Mouse (Mus musculus) hindbrain, embryonic 11.5 days (tissue): ENCODE measurements around the gene Zfp39. TPM values are rescaled to one million over a fixed set of nuclear protein-coding genes. Genes with fewer than 3 reads are reported as not detected.
"Not testable (repeated sequence)": the region's sequence is repeated elsewhere in the genome, so short reads cannot be mapped to it uniquely, and the experiment has no call there.

ENCODE experiments used
- ATAC-seq: fragments of 200-750 bp; cut with Nextera tagmentation; 2 replicates; pipeline ENCODE4 v1.8.0; 2017; ENCODE audit warnings: mild to moderate bottlenecking, moderate TSS enrichment, moderate library complexity; ENCODE audit not compliant: low FRiP score
- DNase-seq: peaks from one replicate; pipeline ENCODE4 v3.0.0-alpha.2; 2015; ENCODE audit warnings: low spot score
- H3K27ac ChIP-seq: fragments of 300-500 bp; sonication (generic); 2 replicates; pipeline ENCODE4 v1.5.1; 2014; ENCODE audit warnings: mild to moderate bottlenecking, low read depth, low read length
- H3K27me3 ChIP-seq: fragments of 300-500 bp; sonication (generic); 2 replicates; pipeline ENCODE4 v1.6.1; 2014; ENCODE audit warnings: mild to moderate bottlenecking, low read length, moderate library complexity, mixed read lengths; ENCODE audit not compliant: control insufficient read depth, insufficient read depth
- H3K36me3 ChIP-seq: fragments of 300-500 bp; sonication (generic); 2 replicates; pipeline ENCODE4 v1.6.1; 2014; ENCODE audit warnings: mild to moderate bottlenecking, low read length, moderate library complexity, mixed read lengths; ENCODE audit not compliant: control insufficient read depth, insufficient read depth
- H3K4me1 ChIP-seq: fragments of 300-500 bp; sonication (generic); replicated peaks from 2 replicates; pipeline ENCODE4 v1.6.1; 2014; ENCODE audit warnings: low read length, mixed read lengths; ENCODE audit not compliant: control insufficient read depth, insufficient read depth
- H3K4me2 ChIP-seq: fragments of 300-500 bp; sonication (generic); replicated peaks from 2 replicates; pipeline ENCODE4 v1.6.1; 2014; ENCODE audit warnings: mild to moderate bottlenecking, low read depth, low read length
- H3K4me3 ChIP-seq: fragments of 300-500 bp; sonication (generic); 2 replicates; pipeline ENCODE4 v1.5.1; 2014; ENCODE audit warnings: low read depth, low read length
- H3K9ac ChIP-seq: fragments of 300-500 bp; sonication (generic); 2 replicates; pipeline ENCODE4 v1.6.1; 2014; ENCODE audit warnings: low read depth, low read length
- H3K9me3 ChIP-seq: fragments of 300-500 bp; sonication (generic); 2 replicates; pipeline ENCODE4 v1.6.1; 2016; ENCODE audit warnings: low read length; ENCODE audit not compliant: control insufficient read depth
- WGBS: fragments of 180-500 bp; shearing (Covaris S2); extraction: QIAGEN DNeasy Blood & Tissue Kit; methylation state at CpG from one replicate; pipeline ENCODE4 v1.1.7; 2014; 5-methylcytosine and 5-hydroxymethylcytosine counted together
- polyA plus RNA-seq: library from polyadenylated mRNA; unstranded; fragments of >200 nt; fragmentation: Nextera tagmentation; extraction: Ambion mirVana; gene quantifications from 2 replicates; pipeline ENCODE4 v1.2.1, GENCODE M21; 2014

Gene Zfp39
- polyA plus RNA-seq, 1 experiment from 2014 or later = 7.5 TPM

- Histone ChIP-seq H3K4me2 (peak overlapping the region; percentile 85), H3K9me3 (no peaks in the 10 kb centered on the region), H3K36me3 (0 out of 2 replicates have a peak, but pooled peaks cover 2% of the 10 kb centered on the region), H3K27ac (0 out of 2 replicates have a peak overlapping the region, but pooled peaks have one; percentile 24), H3K4me1 (no peaks in the 10 kb centered on the region), H3K27me3 (no peaks in the 10 kb centered on the region), H3K9ac (peak overlapping the region; percentile 85; the same call in 1 of the 2 replicates), H3K4me3 (peak overlapping the region; percentile 82)
- DNase-seq (no peak), ATAC-seq (no peak)
- WGBS = 86% methylated on average over 6 of the region's 6 CpGs
These were observed 36.1 kb downstream of the Zfp39 start for GRCm38 (mm10) chr11:58867954-58868330.

GRCm38 (mm10) chr11:58867039-58867953, 36.7 kb downstream of the Zfp39 start, which contains the start of gene 2810021J22Rik:
2810021J22Rik (plus strand) TSS chr11:58867216.
- H3K4me1 ChIP-seq = no peaks in the 10 kb centered on the region
- H3K27ac ChIP-seq = peak within 1 kb of the TSS; percentile 78
- ATAC-seq (peak; percentile 83), DNase-seq (peak; percentile 86)
- peak within 1 kb of the TSS; percentile 85 for H3K9ac ChIP-seq
- H3K9me3 ChIP-seq = no peaks in the 10 kb centered on the region
- H3K4me2 ChIP-seq = peak within 1 kb of the TSS; percentile 85
- H3K27me3 ChIP-seq = no peaks in the 10 kb centered on the region
- 0 out of 2 replicates have a peak, but pooled peaks cover 2% of the 10 kb centered on the region for H3K36me3 ChIP-seq
- peak within 1 kb of the TSS; percentile 82 for H3K4me3 ChIP-seq
- WGBS = 4% methylated on average over 37 of the region's 37 CpGs

DNA sequence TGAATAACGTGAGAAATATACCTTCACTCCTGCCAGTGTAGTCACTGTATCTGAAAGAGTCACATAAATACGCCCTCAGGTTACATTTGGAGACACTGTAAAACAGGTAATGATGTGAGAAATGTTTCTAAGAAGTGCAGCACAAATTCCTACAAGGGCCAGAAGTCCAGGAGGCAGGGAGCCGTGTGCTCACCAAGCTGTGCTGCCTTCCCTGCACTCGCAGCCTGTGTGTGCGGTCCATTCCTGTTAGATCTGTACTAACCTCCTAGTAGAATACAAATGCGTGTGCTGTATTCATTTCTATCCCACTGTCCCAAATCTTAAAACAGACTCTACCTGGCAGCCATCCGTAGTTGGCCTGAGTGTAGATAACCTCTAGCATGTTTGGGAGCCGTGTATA, 43.3 kb downstream of the Zfp39 start:
- no peak overlapping the region for H3K27ac ChIP-seq
- ATAC-seq = no peak
- H3K4me2 ChIP-seq = no peak overlapping the region
- no peak overlapping the region for H3K9ac ChIP-seq
- WGBS = 94% methylated on average over 8 of the region's 8 CpGs
- H3K27me3 ChIP-seq = no peaks in the 10 kb centered on the region
- H3K4me1 ChIP-seq = no peaks in the 10 kb centered on the region
- DNase-seq = no peak
- peaks cover 25% of the 10 kb centered on the region for H3K36me3 ChIP-seq
- H3K4me3 ChIP-seq = no peak overlapping the region
- peaks cover 3% of the 10 kb centered on the region; the same call in 1 of the 2 replicates for H3K9me3 ChIP-seq

DNA sequence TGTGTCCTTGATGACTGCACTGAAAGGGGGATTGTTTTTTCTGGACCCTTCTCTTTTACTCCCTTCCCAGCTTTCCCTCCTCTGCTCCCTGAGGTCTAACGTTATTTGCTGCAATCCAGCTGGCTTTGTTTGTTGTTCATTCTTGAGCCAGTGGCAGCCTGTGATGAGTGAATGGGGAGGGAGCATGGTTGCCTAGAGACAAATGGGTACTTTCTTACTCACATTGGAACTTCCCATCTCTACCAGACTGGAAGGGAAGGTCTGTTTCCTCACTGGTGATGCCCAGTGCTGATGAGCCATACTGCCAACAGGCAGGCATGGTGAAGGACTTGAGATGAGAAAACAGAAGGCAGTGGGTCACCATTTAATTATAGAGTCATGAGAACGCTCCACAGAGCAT, 54.3 kb downstream of the Zfp39 start:
- DNase-seq (no peak), ATAC-seq (no peak)
- H3K9me3 ChIP-seq = no peaks in the 10 kb centered on the region
- 68% methylated on average over 2 of the region's 2 CpGs for WGBS
- 0 out of 2 replicates have a peak, but pooled peaks cover 2% of the 10 kb centered on the region for H3K36me3 ChIP-seq
- H3K27me3 ChIP-seq = no peaks in the 10 kb centered on the region
- no peaks in the 10 kb centered on the region for H3K4me1 ChIP-seq
- H3K27ac ChIP-seq = no peak overlapping the region
- no peak overlapping the region for H3K4me3 ChIP-seq
- H3K4me2 ChIP-seq = no peak overlapping the region
- H3K9ac ChIP-seq = no peak overlapping the region

- peak; percentile 5 for DNase-seq
- no peak overlapping the region for H3K27ac ChIP-seq
- H3K36me3 ChIP-seq = 0 out of 2 replicates have a peak, but pooled peaks cover 2% of the 10 kb centered on the region
- H3K27me3 ChIP-seq = no peaks in the 10 kb centered on the region
- H3K9ac ChIP-seq = peak overlapping the region; percentile 90
- no peaks in the 10 kb centered on the region for H3K4me1 ChIP-seq
- H3K4me2 ChIP-seq = peak overlapping the region; percentile 74
- WGBS = 53% methylated on average over 9 of the region's 9 CpGs
- H3K9me3 ChIP-seq = no peaks in the 10 kb centered on the region
- ATAC-seq = no peak; the same call in 1 of the 2 replicates
- H3K4me3 ChIP-seq = peak overlapping the region; percentile 81
These were observed 56.4 kb downstream of the Zfp39 start for GRCm38 (mm10) chr11:58847636-58848035.

DNA sequence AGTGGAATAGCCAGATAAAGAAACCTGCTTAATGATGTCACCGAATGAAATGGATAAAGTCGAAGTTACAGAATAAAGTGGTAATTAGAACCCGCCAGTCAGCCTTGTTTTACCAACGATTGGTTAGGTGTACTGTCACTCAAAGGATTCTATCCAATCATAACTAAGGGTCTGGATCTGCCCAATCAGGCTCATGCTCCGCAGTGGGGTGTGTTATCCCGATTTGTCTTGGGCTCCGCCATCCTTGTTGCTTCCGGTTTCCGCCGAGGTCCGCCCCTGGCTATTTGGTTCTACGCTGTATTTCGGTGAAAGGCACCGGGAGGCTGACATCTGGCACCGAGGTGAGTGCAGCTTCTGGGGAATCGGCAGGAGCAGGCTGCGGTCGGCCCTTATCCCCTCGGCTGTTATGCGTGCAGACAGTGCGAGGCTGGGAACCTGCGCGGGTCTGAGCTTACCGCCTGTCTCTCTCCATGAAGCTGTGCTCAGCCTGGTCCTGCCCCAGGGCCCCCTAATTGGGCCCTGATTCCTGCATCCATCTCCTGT, 57.0 kb downstream of the Zfp39 start, which contains the start of gene Gm12258:
Gene Gm12258 (plus strand): TSS at position 240 of the 543 bp plus-strand sequence.
- Histone ChIP-seq H3K9ac (peak within 1 kb of the TSS; percentile 90), H3K27ac (no peak within 1 kb of the TSS), H3K4me1 (no peaks in the 10 kb centered on the region), H3K4me3 (peak within 1 kb of the TSS; percentile 81), H3K4me2 (peak within 1 kb of the TSS; percentile 74), H3K9me3 (no peaks in the 10 kb centered on the region), H3K27me3 (no peaks in the 10 kb centered on the region), H3K36me3 (0 out of 2 replicates have a peak, but pooled peaks cover 2% of the 10 kb centered on the region)
- peak; percentile 100 for ATAC-seq
- DNase-seq = peak; percentile 95
- under 1% methylated on average over 24 of the region's 24 CpGs for WGBS

- H3K4me1 ChIP-seq, H3K27me3 ChIP-seq, H3K9ac ChIP-seq, H3K36me3 ChIP-seq, H3K4me3 ChIP-seq, H3K27ac ChIP-seq, DNase-seq, H3K9me3 ChIP-seq, ATAC-seq, H3K4me2 ChIP-seq: not testable (repeated sequence)
These were observed 65.1 kb downstream of the Zfp39 start, which contains the start of gene Olfr311 for GRCm38 (mm10) chr11:58838951-58839350. Olfr311 (plus strand) TSS chr11:58839251.
